Mouse (Mus musculus) brain, embryonic 18.5 days (tissue): Measurements from ENCODE around the gene Rnf24.

Source experiments
- DNase-seq: peaks from one replicate; pipeline ENCODE4 v3.0.0-alpha.2; 2012; ENCODE audit warnings: low read depth, low spot score

The Rnf24 gene

DNA sequence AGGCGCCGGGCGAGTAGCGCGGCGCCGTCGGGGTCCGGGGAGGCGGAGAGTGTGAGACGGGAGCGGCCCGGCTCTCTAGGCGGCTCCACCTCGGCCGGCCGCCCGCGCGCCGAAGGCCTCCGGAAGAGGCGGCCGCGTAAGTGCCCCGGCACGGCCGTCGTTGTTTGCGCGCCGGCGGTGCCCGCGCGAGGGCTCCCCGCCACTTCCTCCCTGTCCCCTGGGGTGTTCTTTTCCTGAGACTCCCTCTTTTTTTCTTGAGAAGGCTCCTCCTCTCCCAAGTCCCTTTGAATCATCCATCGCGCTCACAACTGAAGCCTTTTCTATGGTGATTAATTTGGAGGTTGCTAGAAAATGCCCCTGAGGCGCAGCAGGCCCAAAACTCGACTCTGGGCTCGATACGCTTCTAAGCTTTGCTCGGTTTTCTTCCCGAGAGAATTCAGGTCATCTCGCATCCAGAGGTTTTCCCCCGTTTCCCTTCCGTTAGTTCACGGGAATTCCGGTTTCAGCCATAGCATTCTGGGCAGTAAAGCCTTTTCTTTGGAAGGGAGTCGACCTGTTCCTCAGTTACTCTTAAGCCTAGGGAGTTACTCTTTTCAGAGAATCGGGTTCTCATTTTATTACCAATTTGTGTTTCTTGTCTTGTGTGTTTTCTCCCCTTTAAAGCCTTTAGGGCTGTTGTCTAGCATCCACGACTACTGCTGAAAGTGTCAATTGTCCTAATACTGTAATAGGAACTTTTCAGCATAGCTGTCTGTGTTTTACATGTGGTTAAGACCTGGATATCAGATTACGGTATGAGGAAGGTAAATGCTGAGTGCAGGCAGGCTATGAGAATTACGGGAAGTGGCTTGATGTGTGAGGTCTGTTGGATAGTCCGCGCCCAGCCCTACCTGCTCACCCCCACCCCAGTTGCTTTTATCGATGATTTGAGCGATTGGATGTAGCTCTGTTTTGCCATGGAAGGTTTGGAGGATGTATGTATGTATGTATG, 89.7 kb downstream of the Rnf24 start:
- DNase-seq, result no peak

- peak; percentile 98 for DNase-seq
Measured at GRCm38 (mm10) chr2:131262213-131262672, 90.4 kb downstream of the Rnf24 start, which contains the start of gene Pank2. Gene Pank2, plus strand, starts transcription at chr2:131262495.

GRCm38 (mm10) chr2:131261481-131262212, 91.0 kb downstream of the Rnf24 start:
- DNase-seq, result no peak

- no peak for DNase-seq
Measured at GRCm38 (mm10) chr2:131260544-131261307, 92.0 kb downstream of the Rnf24 start.

DNA sequence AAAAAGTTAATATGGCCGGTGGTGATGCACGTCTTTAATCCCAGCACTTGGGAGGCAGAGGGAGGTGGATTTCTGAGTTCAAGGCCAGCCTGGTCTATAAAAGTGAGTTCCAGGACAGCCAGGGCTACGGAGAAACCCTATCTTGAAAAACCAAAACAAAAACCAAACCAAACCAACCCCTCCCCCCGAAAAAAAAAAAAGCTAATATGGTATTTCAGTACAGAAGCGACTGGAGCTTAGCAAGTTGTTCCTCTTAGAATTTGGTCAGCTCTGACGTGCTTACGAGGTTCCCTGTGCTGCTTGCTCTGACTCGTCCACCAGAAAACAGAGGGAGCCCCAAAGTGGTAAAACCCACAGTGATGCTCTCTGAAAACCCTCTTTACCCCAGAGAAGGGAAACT, 94.0 kb downstream of the Rnf24 start:
- no peak for DNase-seq

- DNase-seq, result no peak
Measured at GRCm38 (mm10) chr2:131255738-131256137, 97.0 kb downstream of the Rnf24 start.

- no peak for DNase-seq
Measured at GRCm38 (mm10) chr2:131254329-131254713, 98.4 kb downstream of the Rnf24 start.

- DNase-seq, result no peak
Measured at GRCm38 (mm10) chr2:131253681-131254328, 98.9 kb downstream of the Rnf24 start.
